Mouse (Mus musculus) frontal cortex, adult 2 months (tissue): ENCODE data around the gene Tab1. TPM values are rescaled to one million over a fixed set of nuclear protein-coding genes. Genes with fewer than 3 reads are reported as not detected.

Experiments used
- DNase-seq, 2 experiments: peaks; one replicate each; pipeline ENCODE4 v3.0.0; 2022; ENCODE audit warnings: low spot score in 1 of 2; ENCODE audit errors: extremely low spot score in 1 of 2
- polyA plus RNA-seq: library from polyadenylated mRNA; depleted of rRNA; stranded (reverse); fragments of >200 nt; gene quantifications from 2 replicates; pipeline ENCODE4 v1.2.3, GENCODE M21; 2012

Tab1 gene
- polyA plus RNA-seq, 1 experiment = 41.4 TPM

DNA sequence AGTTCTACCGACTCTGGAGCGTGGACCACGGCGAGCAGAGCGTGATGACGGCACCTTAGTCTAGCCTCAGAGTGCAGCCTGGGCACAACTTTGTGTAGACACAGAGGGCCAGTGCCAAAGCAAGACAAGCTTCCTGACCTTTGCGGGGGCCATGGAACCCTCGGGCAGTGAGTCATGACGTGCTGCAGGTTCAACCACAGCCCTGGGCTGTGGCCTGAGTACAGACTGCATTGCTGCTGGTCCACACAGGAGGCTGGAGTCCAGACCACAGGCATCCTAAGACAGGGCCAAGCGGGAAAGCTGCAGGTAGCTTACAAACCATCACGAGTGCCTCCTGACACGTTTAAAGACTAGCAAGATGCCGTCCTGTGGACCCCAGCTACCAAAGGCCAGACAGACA lies 27.3 kb downstream of the Tab1 start:
- no peak for DNase-seq

- DNase-seq = no peak
Measured at GRCm38 (mm10) chr15:80160726-80161125, 27.8 kb downstream of the Tab1 start.

DNA sequence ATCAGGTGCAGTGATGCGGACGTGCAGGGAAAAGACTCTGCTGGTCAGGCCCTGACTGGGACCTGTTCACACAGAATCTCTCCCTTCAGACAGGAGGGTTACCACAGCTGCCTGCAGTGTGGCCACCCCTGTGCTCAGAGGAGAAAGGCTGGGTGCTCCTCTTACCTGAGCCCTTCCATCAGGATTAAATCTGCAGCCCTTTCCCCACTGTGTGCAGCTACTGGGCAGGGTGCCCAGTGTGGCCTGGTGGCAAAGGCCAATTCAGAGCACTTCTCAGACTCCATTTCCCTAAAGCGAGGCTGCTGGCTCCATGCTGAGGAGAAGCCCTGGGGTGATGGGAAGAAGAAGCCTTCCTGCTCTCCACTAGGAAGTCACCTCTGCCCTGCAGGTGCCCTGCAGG lies 28.3 kb downstream of the Tab1 start:
- DNase-seq = no peak

- DNase-seq = no peak
Measured at GRCm38 (mm10) chr15:80162401-80162964, 29.6 kb downstream of the Tab1 start.

- DNase-seq = peak; percentile 48 to 72
Measured at GRCm38 (mm10) chr15:80163274-80163673, 30.3 kb downstream of the Tab1 start.

- DNase-seq = no peak
Measured at GRCm38 (mm10) chr15:80163716-80164115, 30.8 kb downstream of the Tab1 start.

- no peak for DNase-seq
Measured at GRCm38 (mm10) chr15:80165396-80165795, 32.5 kb downstream of the Tab1 start.

GRCm38 (mm10) chr15:80169484-80169883 lies 36.6 kb downstream of the Tab1 start:
- no peak for DNase-seq

GRCm38 (mm10) chr15:80170357-80170756 lies 37.4 kb downstream of the Tab1 start:
- no peak for DNase-seq

- DNase-seq = no peak
Measured at GRCm38 (mm10) chr15:80171286-80171685, 38.4 kb downstream of the Tab1 start.

GRCm38 (mm10) chr15:80171791-80172190 lies 38.9 kb downstream of the Tab1 start:
- DNase-seq = no peak

GRCm38 (mm10) chr15:80173001-80173771 lies 40.3 kb downstream of the Tab1 start, which contains the start of gene Mgat3:
Gene Mgat3, plus strand, starts transcription at chr15:80173721.
- DNase-seq = peak in 1 of 2 experiments; percentile 48

- DNase-seq = peak in 1 of 2 experiments; percentile 67
Measured at GRCm38 (mm10) chr15:80173781-80174597, 41.1 kb downstream of the Tab1 start.

- DNase-seq = no peak
Measured at GRCm38 (mm10) chr15:80174598-80174875, 41.6 kb downstream of the Tab1 start.

DNA sequence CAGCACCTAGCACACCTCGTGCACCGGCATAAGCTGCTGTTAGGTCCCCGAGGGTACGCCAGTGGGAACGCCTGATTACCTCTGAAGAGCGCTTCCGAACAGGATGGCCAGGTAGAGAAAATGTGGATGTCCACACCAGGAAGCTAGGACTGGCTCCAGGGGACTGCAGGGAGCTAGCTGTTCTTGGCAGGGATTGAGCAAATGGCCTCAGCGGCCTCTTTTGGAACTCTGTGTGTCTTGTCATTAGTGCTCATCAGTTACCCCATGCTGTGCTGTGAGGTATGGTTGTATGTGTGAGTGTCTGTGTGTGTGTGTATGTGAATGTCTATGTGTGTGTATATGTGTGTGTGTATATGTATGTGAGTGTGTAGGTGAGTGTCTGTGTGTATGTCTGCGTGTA lies 42.4 kb downstream of the Tab1 start:
- DNase-seq = no peak

- DNase-seq = no peak
Measured at GRCm38 (mm10) chr15:80175756-80176155, 42.8 kb downstream of the Tab1 start.

DNA sequence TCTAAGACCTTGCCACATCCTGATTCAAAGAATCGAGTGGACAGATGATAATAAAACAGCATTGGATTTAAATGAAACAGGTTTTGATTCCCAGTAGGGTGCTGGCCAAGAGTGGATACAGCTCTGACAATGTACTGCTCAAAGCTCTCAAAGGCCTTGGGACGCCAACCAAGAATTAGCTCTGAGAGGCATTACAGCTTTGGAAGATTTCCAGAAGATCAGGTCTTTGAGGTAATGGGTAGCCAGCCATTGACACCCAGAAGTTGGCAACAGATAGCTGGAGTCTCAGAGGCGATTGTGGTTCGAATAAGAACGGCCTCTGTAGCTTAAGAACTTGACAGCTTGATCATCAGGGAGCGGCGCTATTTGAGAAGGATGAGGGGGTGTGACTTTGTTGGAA lies 48.6 kb downstream of the Tab1 start:
- no peak for DNase-seq

DNA sequence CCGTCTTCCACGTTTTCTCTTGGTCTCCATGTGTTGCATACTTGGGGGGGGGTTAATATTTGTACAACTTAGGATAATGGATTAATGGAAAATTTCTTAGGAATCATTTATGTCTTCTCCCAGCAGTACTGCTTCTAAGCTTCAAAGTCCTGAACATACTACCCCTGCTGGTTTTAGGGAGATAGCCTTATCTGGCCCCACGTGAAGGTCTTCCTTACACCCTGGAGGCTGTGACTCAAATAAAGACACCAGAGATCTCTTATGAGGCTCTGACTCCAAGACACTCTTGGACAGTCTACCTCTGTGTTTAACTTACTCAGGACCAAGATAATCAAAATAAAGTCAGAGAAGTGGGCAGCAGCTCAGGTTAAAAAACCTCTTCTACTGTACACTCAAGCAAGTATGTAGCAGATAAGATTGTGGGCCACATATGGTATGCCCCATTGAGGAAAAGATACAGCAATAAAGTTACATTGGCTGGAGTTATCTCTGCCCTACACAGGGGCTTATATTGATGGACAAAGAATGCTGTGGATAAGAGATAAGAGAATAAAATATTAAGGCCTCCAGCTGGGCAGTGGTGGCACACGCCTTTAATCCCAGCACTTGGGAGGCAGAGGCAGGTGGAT lies 49.3 kb downstream of the Tab1 start:
- DNase-seq = no peak

GRCm38 (mm10) chr15:80188927-80189326 lies 56.0 kb downstream of the Tab1 start:
- DNase-seq = no peak

- no peak for DNase-seq
Measured at GRCm38 (mm10) chr15:80190075-80190474, 57.1 kb downstream of the Tab1 start.

GRCm38 (mm10) chr15:80191585-80192245 lies 58.8 kb downstream of the Tab1 start:
- no peak for DNase-seq
